Mouse (Mus musculus): ENCODE measurements around the gene Depdc7.
A peak's percentile ranks its signal among the peaks of the same experiment; 100 is the strongest.

The Depdc7 gene

GRCm38 (mm10) chr2:104742741-104743064 is at the start of gene Depdc7:
Gene Depdc7 (minus strand): TSS chr2:104742878.
- peak; percentile 33 for DNase-seq (ENCODE audit: low read depth, low spot score)

- DNase-seq (ENCODE audit: low read depth, low spot score) = peak; percentile 31
Observed at GRCm38 (mm10) chr2:104774763-104775162, 32.1 kb upstream of the Depdc7 start.

- DNase-seq (ENCODE audit: low read depth, low spot score) = no peak
Observed at GRCm38 (mm10) chr2:104768697-104769096, 26.0 kb upstream of the Depdc7 start.

- no peak for DNase-seq (ENCODE audit: low read depth, low spot score)
Observed at GRCm38 (mm10) chr2:104764018-104764417, 21.3 kb upstream of the Depdc7 start.

GRCm38 (mm10) chr2:104763134-104763703 is 20.5 kb upstream of the Depdc7 start:
- DNase-seq (ENCODE audit: low read depth, low spot score) = peak; percentile 42

GRCm38 (mm10) chr2:104750611-104751010 is 7.9 kb upstream of the Depdc7 start:
- no peak for DNase-seq (ENCODE audit: low read depth, low spot score)

- no peak for DNase-seq (ENCODE audit: low read depth, low spot score)
Observed at GRCm38 (mm10) chr2:104748652-104749183, 6.0 kb upstream of the Depdc7 start.

- DNase-seq (ENCODE audit: low read depth, low spot score) = no peak
Observed at GRCm38 (mm10) chr2:104746251-104746650, 3.6 kb upstream of the Depdc7 start.

- DNase-seq (ENCODE audit: low read depth, low spot score) = no peak
Observed at GRCm38 (mm10) chr2:104743971-104744370, 1.3 kb upstream of the Depdc7 start.

GRCm38 (mm10) chr2:104743160-104743559 is 482 bp upstream of the Depdc7 start:
- DNase-seq (ENCODE audit: low read depth, low spot score) = no peak

GRCm38 (mm10) chr2:104741896-104742740 is 560 bp downstream of the Depdc7 start:
- no peak for DNase-seq (ENCODE audit: low read depth, low spot score)

GRCm38 (mm10) chr2:104741015-104741758 is 1.5 kb downstream of the Depdc7 start:
- no peak for DNase-seq (ENCODE audit: low read depth, low spot score)

GRCm38 (mm10) chr2:104740248-104740949 is 2.3 kb downstream of the Depdc7 start:
- DNase-seq (ENCODE audit: low read depth, low spot score) = no peak

- DNase-seq (ENCODE audit: low read depth, low spot score) = no peak
Observed at GRCm38 (mm10) chr2:104739691-104740090, 3.0 kb downstream of the Depdc7 start.

GRCm38 (mm10) chr2:104736241-104736640 is 6.4 kb downstream of the Depdc7 start:
- DNase-seq (ENCODE audit: low read depth, low spot score) = no peak

- no peak for DNase-seq (ENCODE audit: low read depth, low spot score)
Observed at GRCm38 (mm10) chr2:104732562-104733256, 10.0 kb downstream of the Depdc7 start.

- no peak for DNase-seq (ENCODE audit: low read depth, low spot score)
Observed at GRCm38 (mm10) chr2:104732033-104732444, 10.6 kb downstream of the Depdc7 start.

- no peak for DNase-seq (ENCODE audit: low read depth, low spot score)
Observed at GRCm38 (mm10) chr2:104727369-104727768, 15.3 kb downstream of the Depdc7 start.

- DNase-seq (ENCODE audit: low read depth, low spot score) = no peak
Observed at GRCm38 (mm10) chr2:104722021-104722420, 20.7 kb downstream of the Depdc7 start.

- no peak for DNase-seq (ENCODE audit: low read depth, low spot score)
Observed at GRCm38 (mm10) chr2:104717827-104718226, 24.9 kb downstream of the Depdc7 start.

GRCm38 (mm10) chr2:104717231-104717735 is 25.4 kb downstream of the Depdc7 start:
- DNase-seq (ENCODE audit: low read depth, low spot score) = no peak

Data from CD4-positive helper T cell, adult 2 months (primary cell).